Mouse (Mus musculus): ENCODE measurements around the gene Gm49368. TPM values are rescaled to one million over a fixed set of nuclear protein-coding genes. Genes with fewer than 3 reads are reported as not detected.
A peak's percentile ranks its signal among the peaks of the same experiment; 100 is the strongest.

Gene Gm49368
- total and polyA plus RNA-seq, 2 experiments: 0.09 TPM; not detected in 1

GRCm38 (mm10) chr7:128058576-128058975 is 3.9 kb upstream of the Gm49368 start:
- Histone ChIP-seq H3K27ac (replicated peaks; ENCODE audit: insufficient read depth, low read depth, low read length) (no peak overlapping the region), H3K79me2 (ENCODE audit: control insufficient read depth, insufficient read depth, low read length) (no peaks in the 10 kb centered on the region), H3K36me3 (ENCODE audit: control insufficient read depth, insufficient read depth, low read length) (no peaks in the 10 kb centered on the region), H3K27me3 (ENCODE audit: control insufficient read depth, insufficient read depth, low read length) (no peaks in the 10 kb centered on the region), H3K9ac (ENCODE audit: low read depth, low read length) (no peak overlapping the region), H3K4me1 (ENCODE audit: control insufficient read depth, insufficient read depth, low read length) (peaks cover 18% of the 10 kb centered on the region), H3K4me3 (ENCODE audit: insufficient read depth, low read depth, low read length) (no peak overlapping the region)
- TF ChIP-seq CTCF (IDR thresholded peaks at IDR 0.05; ENCODE audit: low read depth, low read length) (no peak), POLR2A (IDR thresholded peaks at IDR 0.05; ENCODE audit: extremely low read depth, insufficient read depth, low read length) (no peak)
- DNase-seq (ENCODE audit: extremely low read depth, low read depth, low spot score): no peak
- WGBS: 87% methylated on average over 7 of the region's 7 CpGs

- Histone ChIP-seq H3K4me3 (ENCODE audit: insufficient read depth, low read depth, low read length) (no peak overlapping the region), H3K27ac (replicated peaks; ENCODE audit: insufficient read depth, low read depth, low read length) (no peak overlapping the region), H3K79me2 (ENCODE audit: control insufficient read depth, insufficient read depth, low read length) (no peaks in the 10 kb centered on the region), H3K4me1 (ENCODE audit: control insufficient read depth, insufficient read depth, low read length) (peaks cover 17% of the 10 kb centered on the region), H3K27me3 (ENCODE audit: control insufficient read depth, insufficient read depth, low read length) (no peaks in the 10 kb centered on the region), H3K36me3 (ENCODE audit: control insufficient read depth, insufficient read depth, low read length) (no peaks in the 10 kb centered on the region), H3K9ac (ENCODE audit: low read depth, low read length) (no peak overlapping the region)
- no peak for DNase-seq (ENCODE audit: extremely low read depth, low read depth, low spot score)
- 73% methylated on average over 4 of the region's 4 CpGs for WGBS
- no peak for TF ChIP-seq CTCF (IDR thresholded peaks at IDR 0.05; ENCODE audit: low read depth, low read length)
- TF ChIP-seq POLR2A (IDR thresholded peaks at IDR 0.05; ENCODE audit: extremely low read depth, insufficient read depth, low read length): no peak
These were observed 3.4 kb upstream of the Gm49368 start for GRCm38 (mm10) chr7:128059091-128059490.

GRCm38 (mm10) chr7:128063211-128063781 is 813 bp downstream of the Gm49368 start:
- no peak for TF ChIP-seq POLR2A (IDR thresholded peaks at IDR 0.05; ENCODE audit: extremely low read depth, insufficient read depth, low read length)
- no peak for TF ChIP-seq CTCF (IDR thresholded peaks at IDR 0.05; ENCODE audit: low read depth, low read length)
- no peak overlapping the region for H3K27ac ChIP-seq (replicated peaks; ENCODE audit: insufficient read depth, low read depth, low read length)
- no peaks in the 10 kb centered on the region for H3K4me1 ChIP-seq (ENCODE audit: control insufficient read depth, insufficient read depth, low read length)
- WGBS: 87% methylated on average over 6 of the region's 6 CpGs
- H3K9ac ChIP-seq (ENCODE audit: low read depth, low read length): no peak overlapping the region
- H3K27me3 ChIP-seq (ENCODE audit: control insufficient read depth, insufficient read depth, low read length): no peaks in the 10 kb centered on the region
- peak; percentile 14 for DNase-seq (ENCODE audit: extremely low read depth, low read depth, low spot score)
- no peaks in the 10 kb centered on the region for H3K36me3 ChIP-seq (ENCODE audit: control insufficient read depth, insufficient read depth, low read length)
- H3K4me3 ChIP-seq (ENCODE audit: insufficient read depth, low read depth, low read length): no peak overlapping the region
- no peaks in the 10 kb centered on the region for H3K79me2 ChIP-seq (ENCODE audit: control insufficient read depth, insufficient read depth, low read length)

- DNase-seq (ENCODE audit: extremely low read depth, low read depth, low spot score): peak; percentile 20
- Histone ChIP-seq H3K9ac (ENCODE audit: low read depth, low read length) (no peak overlapping the region), H3K27ac (replicated peaks; ENCODE audit: insufficient read depth, low read depth, low read length) (no peak overlapping the region), H3K4me1 (ENCODE audit: control insufficient read depth, insufficient read depth, low read length) (no peaks in the 10 kb centered on the region), H3K79me2 (ENCODE audit: control insufficient read depth, insufficient read depth, low read length) (no peaks in the 10 kb centered on the region), H3K27me3 (ENCODE audit: control insufficient read depth, insufficient read depth, low read length) (no peaks in the 10 kb centered on the region), H3K36me3 (ENCODE audit: control insufficient read depth, insufficient read depth, low read length) (no peaks in the 10 kb centered on the region), H3K4me3 (ENCODE audit: insufficient read depth, low read depth, low read length) (no peak overlapping the region)
- TF ChIP-seq POLR2A (IDR thresholded peaks at IDR 0.05; ENCODE audit: extremely low read depth, insufficient read depth, low read length): no peak
- TF ChIP-seq CTCF (IDR thresholded peaks at IDR 0.05; ENCODE audit: low read depth, low read length): no peak
- 69% methylated on average over 5 of the region's 5 CpGs for WGBS
These were observed 3.1 kb downstream of the Gm49368 start for GRCm38 (mm10) chr7:128065547-128065946.

- H3K4me3 ChIP-seq (ENCODE audit: insufficient read depth, low read depth, low read length): no peak overlapping the region
- no peaks in the 10 kb centered on the region for H3K27me3 ChIP-seq (ENCODE audit: control insufficient read depth, insufficient read depth, low read length)
- no peaks in the 10 kb centered on the region for H3K4me1 ChIP-seq (ENCODE audit: control insufficient read depth, insufficient read depth, low read length)
- TF ChIP-seq CTCF (IDR thresholded peaks at IDR 0.05; ENCODE audit: low read depth, low read length) (no peak), POLR2A (IDR thresholded peaks at IDR 0.05; ENCODE audit: extremely low read depth, insufficient read depth, low read length) (no peak)
- H3K79me2 ChIP-seq (ENCODE audit: control insufficient read depth, insufficient read depth, low read length): no peaks in the 10 kb centered on the region
- no peak overlapping the region for H3K27ac ChIP-seq (replicated peaks; ENCODE audit: insufficient read depth, low read depth, low read length)
- H3K9ac ChIP-seq (ENCODE audit: low read depth, low read length): no peak overlapping the region
- WGBS: 70% methylated on average over 3 of the region's 3 CpGs
- no peaks in the 10 kb centered on the region for H3K36me3 ChIP-seq (ENCODE audit: control insufficient read depth, insufficient read depth, low read length)
- no peak for DNase-seq (ENCODE audit: extremely low read depth, low read depth, low spot score)
These were observed 5.4 kb downstream of the Gm49368 start for GRCm38 (mm10) chr7:128067847-128068246.

GRCm38 (mm10) chr7:128069844-128070243 is 7.4 kb downstream of the Gm49368 start:
- Histone ChIP-seq H3K27ac (replicated peaks; ENCODE audit: insufficient read depth, low read depth, low read length) (no peak overlapping the region), H3K4me3 (ENCODE audit: insufficient read depth, low read depth, low read length) (no peak overlapping the region), H3K79me2 (ENCODE audit: control insufficient read depth, insufficient read depth, low read length) (no peaks in the 10 kb centered on the region), H3K36me3 (ENCODE audit: control insufficient read depth, insufficient read depth, low read length) (no peaks in the 10 kb centered on the region), H3K4me1 (ENCODE audit: control insufficient read depth, insufficient read depth, low read length) (no peaks in the 10 kb centered on the region), H3K9ac (ENCODE audit: low read depth, low read length) (no peak overlapping the region), H3K27me3 (ENCODE audit: control insufficient read depth, insufficient read depth, low read length) (no peaks in the 10 kb centered on the region)
- TF ChIP-seq POLR2A (IDR thresholded peaks at IDR 0.05; ENCODE audit: extremely low read depth, insufficient read depth, low read length) (no peak), CTCF (IDR thresholded peaks at IDR 0.05; ENCODE audit: low read depth, low read length) (no peak)
- no peak for DNase-seq (ENCODE audit: extremely low read depth, low read depth, low spot score)
- 82% methylated on average over 2 of the region's 2 CpGs for WGBS
